Mouse (Mus musculus) common myeloid progenitor, adult 5-6 weeks (primary cell): ENCODE results near the gene Emilin1. TPM values are rescaled to one million over a fixed set of nuclear protein-coding genes. Genes with fewer than 3 reads are reported as not detected.

ENCODE experiments used
- ATAC-seq: replicated peaks from 2 replicates; pipeline ENCODE4 v1.8.0; 2016; ENCODE audit warnings: low read depth, mild to moderate bottlenecking, moderate TSS enrichment, inconsistent platforms; ENCODE audit not compliant: poor library complexity, severe bottlenecking
- total RNA-seq: library from RNA; stranded (forward); fragments of 200-1000, 187-1606 nt; gene quantifications from 2 replicates; pipeline ENCODE4 v1.2.3, GENCODE M21; 2017

The Emilin1 gene
- total RNA-seq, 1 experiment from 2014 or later: 87.3 TPM

GRCm38 (mm10) chr5:30955751-30956150 is 42.5 kb downstream of the Emilin1 start:
- ATAC-seq: no peak

GRCm38 (mm10) chr5:30957891-30958290 is 44.7 kb downstream of the Emilin1 start:
- no peak for ATAC-seq

GRCm38 (mm10) chr5:30959198-30959854 is 46.1 kb downstream of the Emilin1 start:
- no peak for ATAC-seq

- ATAC-seq: peak; percentile 88
These were observed 46.8 kb downstream of the Emilin1 start, which contains the start of gene Preb for GRCm38 (mm10) chr5:30959966-30960501. Gene Preb (minus strand): TSS chr5:30960361.

- no peak for ATAC-seq
These were observed 47.6 kb downstream of the Emilin1 start for GRCm38 (mm10) chr5:30960814-30961213.

- peak; percentile 70 for ATAC-seq
These were observed 48.6 kb downstream of the Emilin1 start for GRCm38 (mm10) chr5:30961545-30962505.

GRCm38 (mm10) chr5:30963916-30964315 is 50.7 kb downstream of the Emilin1 start:
- ATAC-seq: no peak

GRCm38 (mm10) chr5:30966189-30966588 is 53.0 kb downstream of the Emilin1 start:
- ATAC-seq: no peak

GRCm38 (mm10) chr5:30968416-30968815 is 55.2 kb downstream of the Emilin1 start, which contains the start of gene Tcf23:
Gene Tcf23 (plus strand): TSS chr5:30968662.
- ATAC-seq: no peak

GRCm38 (mm10) chr5:30969440-30969839 is 56.2 kb downstream of the Emilin1 start:
- ATAC-seq: no peak

Other genes with a start within 250 kb of the Emilin1 start
- 107 and 123 TPM in 2 replicates for gene Cenpa, start 246.6 kb upstream of the Emilin1 start, total RNA-seq
- gene Dpysl5, start 201.8 kb upstream of the Emilin1 start, total RNA-seq: not detected in 2 replicates
- gene Mapre3, start 98.8 kb upstream of the Emilin1 start, total RNA-seq: not detected in 2 replicates
- gene Tmem214, start 45.4 kb upstream of the Emilin1 start, total RNA-seq: 13.8 and 18.5 TPM in 2 replicates
- gene Agbl5, start 24.7 kb upstream of the Emilin1 start, total RNA-seq: 16.1 and 30.6 TPM in 2 replicates
- 227 and 230 TPM in 2 replicates for gene Ost4, start 5.6 kb upstream of the Emilin1 start, total RNA-seq
- 85.4 and 99.2 TPM in 2 replicates for gene Khk, start 8.0 kb downstream of the Emilin1 start, total RNA-seq
- not detected in 2 replicates for gene Cgref1, start 32.2 kb downstream of the Emilin1 start, total RNA-seq
- 23.0 and 48.0 TPM in 2 replicates for gene Preb, start 47.0 kb downstream of the Emilin1 start, total RNA-seq
- gene Tcf23, start 55.3 kb downstream of the Emilin1 start, total RNA-seq: not detected in 2 replicates
- 49.7 and 66.4 TPM in 2 replicates for gene Atraid, start 134.9 kb downstream of the Emilin1 start, total RNA-seq
- gene Slc5a6, start 135.5 kb downstream of the Emilin1 start, total RNA-seq: 4.5 and 5.3 TPM in 2 replicates
- gene Cad, start 141.4 kb downstream of the Emilin1 start, total RNA-seq: 56.5 and 59.6 TPM in 2 replicates
- not detected in 2 replicates for gene Dnajc5g, start 192.9 kb downstream of the Emilin1 start, total RNA-seq
- not detected in 2 replicates for gene Slc30a3, start 194.8 kb downstream of the Emilin1 start, total RNA-seq
- gene Trim54, start 203.3 kb downstream of the Emilin1 start, total RNA-seq: not detected in 2 replicates
- gene Ucn, start 225.4 kb downstream of the Emilin1 start, total RNA-seq: not detected in 2 replicates
- gene Mpv17, start 240.8 kb downstream of the Emilin1 start, total RNA-seq: 22.0 TPM in 2 replicates